Mouse (Mus musculus) liver, embryonic 16.5 days (tissue): ENCODE data around the gene Ssbp4. TPM values are rescaled to one million over a fixed set of nuclear protein-coding genes. Genes with fewer than 3 reads are reported as not detected.
A peak's percentile ranks its signal among the peaks of the same experiment; 100 is the strongest.

ENCODE experiments used
- ATAC-seq: fragments of 200-750 bp; cut with Nextera tagmentation; 2 replicates; pipeline ENCODE4 v1.8.0; 2017; ENCODE audit warnings: low read depth, mild to moderate bottlenecking, moderate number of reproducible peaks, moderate library complexity
- H3K27ac ChIP-seq: fragments of 300-500 bp; sonication (generic); 2 replicates; pipeline ENCODE4 v1.5.1; 2014; ENCODE audit warnings: mild to moderate bottlenecking, low read length
- H3K27me3 ChIP-seq: fragments of 300-500 bp; sonication (generic); 2 replicates; pipeline ENCODE4 v1.6.1; 2014; ENCODE audit warnings: low read depth, low read length, mixed read lengths; ENCODE audit not compliant: control insufficient read depth, insufficient read depth
- H3K36me3 ChIP-seq: fragments of 300-500 bp; sonication (generic); 2 replicates; pipeline ENCODE4 v1.6.1; 2014; ENCODE audit warnings: mild to moderate bottlenecking; ENCODE audit not compliant: control insufficient read depth, insufficient read depth
- H3K4me1 ChIP-seq: fragments of 300-500 bp; sonication (generic); 2 replicates; pipeline ENCODE4 v1.6.1; 2014; ENCODE audit warnings: low read depth, low read length, mixed read lengths; ENCODE audit not compliant: control insufficient read depth
- H3K4me2 ChIP-seq: fragments of 300-500 bp; sonication (generic); 2 replicates; pipeline ENCODE4 v1.6.1; 2014; ENCODE audit warnings: low read depth, low read length, mixed read lengths
- H3K4me3 ChIP-seq: fragments of 300-500 bp; sonication (generic); 2 replicates; pipeline ENCODE4 v1.5.1; 2014; ENCODE audit warnings: low read depth, mild to moderate bottlenecking, low read length
- H3K9ac ChIP-seq: fragments of 300-500 bp; sonication (generic); 2 replicates; pipeline ENCODE4 v1.6.1; 2014; ENCODE audit warnings: low read depth, low read length
- H3K9me3 ChIP-seq: fragments of 300-500 bp; sonication (generic); replicated peaks from 2 replicates; pipeline ENCODE4 v1.6.1; 2016; ENCODE audit warnings: low read length; ENCODE audit not compliant: control insufficient read depth
- WGBS: fragments of 180-500 bp; shearing (Covaris S2); extraction: QIAGEN DNeasy Blood & Tissue Kit; methylation state at CpG from one replicate; pipeline ENCODE4 v1.1.7; 2014; ENCODE audit not compliant: insufficient replicate concordance; 5-methylcytosine and 5-hydroxymethylcytosine counted together
- polyA plus RNA-seq: library from polyadenylated mRNA; unstranded; fragments of >200 nt; fragmentation: Nextera tagmentation; extraction: Ambion mirVana; gene quantifications from 2 replicates; pipeline ENCODE4 v1.2.1, GENCODE M21; 2015

Gene Ssbp4
- polyA plus RNA-seq, 1 experiment from 2014 or later: 32.3 TPM

DNA sequence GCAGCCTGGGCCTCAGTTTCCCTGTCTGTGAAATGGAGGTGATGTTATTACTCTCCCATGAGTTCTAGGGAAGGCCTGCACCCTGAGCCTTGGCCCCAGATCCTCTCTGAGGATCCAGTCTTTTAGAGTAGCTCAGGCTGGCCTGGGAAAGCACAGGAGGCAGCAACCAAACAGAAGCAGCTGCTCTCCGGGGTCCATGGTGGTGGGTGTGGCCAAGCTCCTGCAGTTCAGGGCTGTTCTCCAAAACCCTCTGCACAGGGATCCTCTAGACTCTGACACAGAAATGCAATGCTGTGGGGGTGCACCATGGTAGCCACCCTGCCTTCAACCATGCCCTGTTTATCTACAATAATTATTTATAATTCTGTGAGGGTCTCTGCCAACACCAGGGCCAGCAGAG is 5.1 kb upstream of the Ssbp4 start:
- H3K4me1 ChIP-seq: peaks cover 54% of the 10 kb centered on the region
- 28% methylated on average over 1 of the region's 1 CpGs for WGBS

DNA sequence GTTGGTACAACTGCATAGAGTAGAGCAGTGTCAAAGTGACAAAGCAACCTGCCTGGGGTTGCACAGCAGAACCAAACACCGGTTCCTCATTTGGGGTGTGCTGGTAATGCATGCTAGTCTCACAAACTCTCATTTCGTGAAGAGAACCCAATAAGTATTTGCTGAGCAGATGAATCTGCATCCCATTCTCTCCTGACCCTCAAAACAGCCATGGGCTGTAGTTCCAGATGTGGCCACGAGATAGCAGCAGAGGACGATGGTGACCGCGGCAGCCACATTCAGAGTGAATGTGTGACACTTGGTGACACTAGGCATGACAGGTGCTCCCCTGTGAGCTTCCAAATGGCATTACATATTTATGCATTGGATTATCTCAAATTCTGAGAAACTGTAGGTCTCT is 3.2 kb upstream of the Ssbp4 start:
- H3K4me1 ChIP-seq: peaks cover 58% of the 10 kb centered on the region
- peak overlapping the region; percentile 74 for H3K9ac ChIP-seq
- no peaks in the 10 kb centered on the region for H3K36me3 ChIP-seq
- peak overlapping the region; percentile 93 for H3K4me2 ChIP-seq
- WGBS: 0% methylated on average over 6 of the region's 6 CpGs
- H3K27me3 ChIP-seq: peaks cover 12% of the 10 kb centered on the region
- peak overlapping the region; percentile 67 for H3K4me3 ChIP-seq
- H3K27ac ChIP-seq: peak overlapping the region; percentile 78
- ATAC-seq: peak; percentile 24; the same call in 1 of the 2 replicates
- no peaks in the 10 kb centered on the region for H3K9me3 ChIP-seq

More for the DNA sequence above, 5.1 kb upstream of the Ssbp4 start:
- Histone ChIP-seq H3K4me3 (no peak overlapping the region), H3K27ac (no peak overlapping the region), H3K27me3 (peaks cover 9% of the 10 kb centered on the region), H3K9ac (no peak overlapping the region), H3K36me3 (no peaks in the 10 kb centered on the region), H3K4me2 (no peak overlapping the region), H3K9me3 (no peaks in the 10 kb centered on the region)
- ATAC-seq: no peak

DNA sequence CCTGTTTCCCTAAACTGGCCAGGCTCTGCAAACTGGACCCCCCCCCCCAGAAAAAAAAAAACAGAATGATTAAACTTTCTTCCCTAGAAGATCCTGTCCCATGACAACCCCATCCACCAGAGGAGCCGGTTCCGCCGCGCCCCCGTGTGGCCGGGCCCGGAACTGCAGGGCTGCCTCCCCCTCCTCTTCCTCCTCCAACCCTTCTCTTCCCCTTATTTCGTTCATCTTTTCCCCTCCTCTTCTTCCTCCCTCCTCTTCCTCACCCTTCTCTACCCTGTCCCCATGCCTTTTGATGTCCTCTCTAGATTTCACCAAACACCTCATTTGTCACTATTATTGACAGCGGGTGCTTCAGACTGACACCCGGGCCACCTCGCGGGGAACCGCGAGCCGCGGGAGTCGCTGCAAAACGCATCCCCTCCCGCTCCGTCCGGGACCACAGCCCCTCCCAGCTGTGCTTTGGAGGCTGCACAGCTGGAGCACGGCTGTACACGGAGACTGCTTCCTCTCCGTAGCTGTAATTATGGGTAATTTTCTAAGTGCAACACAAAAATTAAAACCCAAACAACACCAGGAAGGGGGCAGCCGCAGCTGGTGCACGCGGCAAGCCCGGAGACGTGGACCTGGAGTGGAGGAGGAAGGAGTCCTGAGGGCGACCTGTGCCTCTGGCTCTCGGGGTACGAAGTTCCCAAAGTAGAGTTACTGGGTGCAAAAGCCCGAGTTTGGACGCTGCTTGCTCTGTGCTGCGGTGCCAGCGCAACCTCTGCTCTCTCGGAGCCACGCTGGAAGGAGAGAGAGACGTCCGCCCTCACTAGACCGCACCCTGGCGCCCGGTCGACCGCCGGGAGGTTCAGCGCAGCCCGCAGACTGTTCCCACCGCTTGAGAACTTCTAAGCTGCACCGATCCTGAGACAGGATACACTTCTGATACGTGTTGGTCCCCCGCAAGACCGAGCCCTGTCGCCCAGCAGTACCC is 2.4 kb upstream of the Ssbp4 start:
- Histone ChIP-seq H3K4me2 (peak overlapping the region; percentile 93), H3K4me1 (peaks cover 64% of the 10 kb centered on the region)
- ATAC-seq: peak; percentile 41

DNA sequence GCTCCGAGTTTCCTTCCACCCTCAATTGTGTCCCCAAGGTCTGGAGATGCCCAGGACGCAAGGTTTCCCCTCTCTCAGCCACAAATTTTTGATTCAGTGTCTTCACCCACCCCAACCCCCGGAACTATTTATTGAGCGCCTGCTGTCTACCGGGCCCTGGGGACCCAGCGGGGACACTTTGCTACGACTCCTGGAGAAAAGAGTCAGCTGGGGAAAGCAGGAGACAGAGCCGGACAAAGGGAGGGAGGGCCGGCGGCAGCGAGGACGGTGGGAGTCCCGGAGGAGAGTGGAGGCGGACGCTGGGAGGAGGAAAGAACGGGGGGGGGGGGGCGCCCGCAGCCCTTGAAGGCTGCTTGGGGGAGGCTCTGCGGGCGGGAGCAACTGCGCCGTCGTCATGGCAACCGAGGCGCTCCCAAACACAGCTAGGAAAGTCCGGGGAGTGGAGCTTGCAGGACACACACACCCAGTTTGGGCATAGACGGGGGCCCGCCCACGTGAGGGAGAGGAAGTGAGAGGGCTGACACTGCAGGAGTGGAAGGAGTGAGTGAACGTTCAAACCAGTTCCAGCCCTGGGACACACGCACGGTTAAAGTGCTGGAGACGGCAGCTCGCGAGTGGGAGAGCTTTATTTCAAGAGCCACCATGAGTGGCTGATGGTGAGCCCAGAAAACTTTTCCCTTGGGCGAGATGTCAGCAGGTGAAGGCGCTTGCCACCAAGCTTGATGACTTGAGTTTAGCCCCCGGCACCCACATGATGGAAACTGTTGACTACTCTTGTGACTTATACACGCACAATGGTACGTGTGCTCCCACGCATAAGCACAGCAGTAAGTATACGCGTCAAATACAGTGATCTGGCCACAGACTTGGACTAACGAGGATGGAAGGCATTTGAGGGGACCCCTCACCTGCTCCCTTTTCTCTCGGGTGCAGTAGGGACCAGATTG is 1.4 kb upstream of the Ssbp4 start:
- H3K36me3 ChIP-seq: no peaks in the 10 kb centered on the region
- peak overlapping the region; percentile 93 for H3K4me2 ChIP-seq
- H3K4me3 ChIP-seq: peak overlapping the region; percentile 67
- WGBS: under 1% methylated on average over 43 of the region's 45 CpGs
- no peaks in the 10 kb centered on the region for H3K9me3 ChIP-seq
- peak overlapping the region; percentile 89 for H3K27ac ChIP-seq
- H3K4me1 ChIP-seq: peaks cover 61% of the 10 kb centered on the region
- peaks cover 12% of the 10 kb centered on the region for H3K27me3 ChIP-seq
- H3K9ac ChIP-seq: peak overlapping the region; percentile 55
- peak; percentile 66 for ATAC-seq

More for the DNA sequence above, 2.4 kb upstream of the Ssbp4 start:
- no peaks in the 10 kb centered on the region for H3K9me3 ChIP-seq
- H3K9ac ChIP-seq: peak overlapping the region; percentile 74
- under 1% methylated on average over 54 of the region's 54 CpGs for WGBS
- peak overlapping the region; percentile 67 for H3K4me3 ChIP-seq
- no peaks in the 10 kb centered on the region for H3K36me3 ChIP-seq
- H3K27ac ChIP-seq: peak overlapping the region; percentile 89
- peaks cover 12% of the 10 kb centered on the region for H3K27me3 ChIP-seq

DNA sequence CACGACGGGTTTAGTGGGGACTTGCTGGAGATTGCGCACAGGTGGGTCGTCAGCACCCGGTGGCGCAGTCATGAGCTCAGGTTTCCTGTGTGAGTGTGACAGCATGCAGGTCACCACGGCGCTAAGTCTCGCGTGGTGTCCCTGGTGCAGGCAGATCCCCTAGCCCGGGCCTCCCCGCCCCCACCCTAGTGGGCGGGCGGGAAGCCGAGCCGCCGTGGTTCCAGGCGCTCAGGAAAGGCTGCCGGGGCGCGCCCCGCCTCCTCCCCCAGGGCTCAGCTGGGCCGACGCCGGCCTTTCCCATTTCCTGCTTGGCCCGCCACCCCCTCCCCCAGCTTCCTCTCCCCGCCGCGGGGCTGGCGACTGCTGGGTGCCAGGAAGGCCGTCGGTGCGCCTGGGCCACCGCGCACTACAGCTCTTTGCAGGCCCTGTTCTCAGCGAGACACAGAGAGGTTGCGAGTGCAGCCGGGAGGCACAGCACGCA is 736 bp upstream of the Ssbp4 start:
- WGBS: 1% methylated on average over 39 of the region's 39 CpGs
- Histone ChIP-seq H3K27ac (peak overlapping the region; percentile 89), H3K27me3 (peaks cover 12% of the 10 kb centered on the region), H3K4me2 (peak overlapping the region; percentile 93), H3K36me3 (no peaks in the 10 kb centered on the region), H3K9me3 (no peaks in the 10 kb centered on the region), H3K4me1 (peaks cover 60% of the 10 kb centered on the region), H3K4me3 (peak overlapping the region; percentile 67), H3K9ac (peak overlapping the region; percentile 55)
- ATAC-seq: peak; percentile 48

DNA sequence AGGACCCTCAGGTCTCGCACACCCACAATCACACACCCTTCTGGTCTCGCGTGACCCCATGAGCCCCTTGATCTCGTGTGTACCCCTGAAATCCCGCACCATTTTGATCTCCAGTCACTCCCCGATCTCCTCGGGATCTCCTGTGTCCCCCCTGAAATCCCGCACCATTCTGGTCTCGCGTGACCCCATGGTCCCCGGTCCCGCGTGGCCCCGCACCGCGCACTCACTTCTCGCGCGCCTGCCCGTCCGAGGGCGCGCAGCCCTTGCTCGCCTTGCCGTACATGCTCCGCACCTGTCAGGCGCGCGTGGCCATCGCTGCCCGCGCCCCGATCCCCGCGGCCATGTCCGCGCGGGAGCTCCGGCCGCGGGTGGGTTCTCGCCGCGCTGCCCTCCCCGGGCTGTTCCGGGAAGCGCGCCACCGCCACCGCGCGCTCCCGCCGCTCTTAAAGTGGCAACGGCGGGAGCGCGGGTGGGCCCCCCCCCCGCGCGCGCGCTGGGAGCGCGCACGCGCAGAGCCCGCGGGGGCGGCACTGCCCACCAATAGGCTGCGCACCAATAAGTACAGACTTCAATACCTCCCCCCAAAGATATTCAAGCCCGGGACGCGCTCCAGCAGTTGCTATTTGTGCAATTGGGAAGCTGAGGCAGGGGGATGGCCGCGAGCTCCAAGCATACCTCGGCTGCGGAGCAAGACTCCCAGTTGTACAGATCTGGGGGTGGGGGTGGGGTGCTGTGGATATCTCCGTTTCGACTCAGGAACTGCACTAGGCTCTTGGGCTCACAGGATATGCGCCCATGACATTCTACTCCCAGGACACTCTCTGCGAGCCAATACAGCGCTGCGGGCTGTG is 549 bp downstream of the Ssbp4 start:
- Histone ChIP-seq H3K4me2 (peak overlapping the region; percentile 93), H3K4me3 (peak overlapping the region; percentile 76), H3K4me1 (peaks cover 58% of the 10 kb centered on the region), H3K36me3 (no peaks in the 10 kb centered on the region), H3K9me3 (no peaks in the 10 kb centered on the region), H3K27me3 (peaks cover 12% of the 10 kb centered on the region), H3K27ac (peak overlapping the region; percentile 65), H3K9ac (peak overlapping the region; percentile 81)
- WGBS: under 1% methylated on average over 76 of the region's 84 CpGs
- peak; percentile 25; the same call in 1 of the 2 replicates for ATAC-seq

DNA sequence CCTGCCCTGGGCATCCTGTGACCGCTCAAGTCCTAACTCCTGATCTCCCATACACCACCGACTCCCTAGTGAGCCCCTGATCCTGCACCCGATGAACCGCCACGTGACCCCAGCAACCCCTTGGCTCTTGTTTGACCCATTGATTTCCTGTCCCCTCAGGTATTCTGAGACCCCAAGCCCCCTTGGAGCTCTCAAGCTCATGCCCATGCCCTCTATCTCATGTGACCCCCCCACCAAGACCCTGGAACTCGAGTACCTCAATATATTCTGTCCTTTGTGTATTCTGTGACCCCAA is 1.1 kb downstream of the Ssbp4 start:
- ATAC-seq: no peak
- Histone ChIP-seq H3K27ac (peak overlapping the region; percentile 65; the same call in 1 of the 2 replicates), H3K36me3 (no peaks in the 10 kb centered on the region), H3K9me3 (no peaks in the 10 kb centered on the region), H3K4me3 (peak overlapping the region; percentile 76), H3K27me3 (peaks cover 12% of the 10 kb centered on the region), H3K4me1 (peaks cover 58% of the 10 kb centered on the region), H3K4me2 (peak overlapping the region; percentile 93), H3K9ac (peak overlapping the region; percentile 81)
- 12% methylated on average over 6 of the region's 6 CpGs for WGBS
